Mouse (Mus musculus) forebrain, embryonic 12.5 days (tissue): ENCODE results near the gene Tnip2. TPM values are rescaled to one million over a fixed set of nuclear protein-coding genes. Genes with fewer than 3 reads are reported as not detected.

Experiments
- ATAC-seq: fragments of 200-750 bp; cut with Nextera tagmentation; 2 replicates; pipeline ENCODE4 v1.8.0; 2017; ENCODE audit warnings: moderate TSS enrichment; ENCODE audit not compliant: low FRiP score
- H3K27ac ChIP-seq: fragments of 300-500 bp; sonication (generic); 2 replicates; pipeline ENCODE4 v1.5.1; 2016; ENCODE audit warnings: mild to moderate bottlenecking
- H3K27me3 ChIP-seq: fragments of 300-500 bp; sonication (generic); 2 replicates; pipeline ENCODE4 v1.6.1; 2016; ENCODE audit warnings: mild to moderate bottlenecking
- H3K36me3 ChIP-seq: fragments of 300-500 bp; sonication (generic); replicated peaks from 2 replicates; pipeline ENCODE4 v1.6.1; 2016; ENCODE audit warnings: mild to moderate bottlenecking
- H3K4me1 ChIP-seq: fragments of 300-500 bp; sonication (generic); 2 replicates; pipeline ENCODE4 v1.6.1; 2016
- H3K4me2 ChIP-seq: fragments of 300-500 bp; sonication (generic); 2 replicates; pipeline ENCODE4 v1.6.1; 2016; ENCODE audit warnings: mild to moderate bottlenecking, moderate library complexity
- H3K4me3 ChIP-seq: fragments of 300-500 bp; sonication (generic); replicated peaks from 2 replicates; pipeline ENCODE4 v1.5.1; 2016; ENCODE audit warnings: mild to moderate bottlenecking
- H3K9ac ChIP-seq: fragments of 300-500 bp; sonication (generic); 2 replicates; pipeline ENCODE4 v1.6.1; 2016; ENCODE audit warnings: mild to moderate bottlenecking
- H3K9me3 ChIP-seq: fragments of 300-500 bp; sonication (generic); 2 replicates; pipeline ENCODE4 v1.6.1; 2016
- WGBS: fragments of 180-500 bp; shearing (Covaris S2); methylation state at CpG from one replicate; pipeline ENCODE4 v1.1.7; 2016; 5-methylcytosine and 5-hydroxymethylcytosine counted together
- polyA plus RNA-seq: library from polyadenylated mRNA; unstranded; fragments of >200 nt; fragmentation: Nextera tagmentation; extraction: Ambion mirVana; gene quantifications from 2 replicates; pipeline ENCODE4 v1.2.1, GENCODE M21; 2016

Gene Tnip2
- polyA plus RNA-seq, 1 experiment from 2014 or later = 9.2 TPM

DNA sequence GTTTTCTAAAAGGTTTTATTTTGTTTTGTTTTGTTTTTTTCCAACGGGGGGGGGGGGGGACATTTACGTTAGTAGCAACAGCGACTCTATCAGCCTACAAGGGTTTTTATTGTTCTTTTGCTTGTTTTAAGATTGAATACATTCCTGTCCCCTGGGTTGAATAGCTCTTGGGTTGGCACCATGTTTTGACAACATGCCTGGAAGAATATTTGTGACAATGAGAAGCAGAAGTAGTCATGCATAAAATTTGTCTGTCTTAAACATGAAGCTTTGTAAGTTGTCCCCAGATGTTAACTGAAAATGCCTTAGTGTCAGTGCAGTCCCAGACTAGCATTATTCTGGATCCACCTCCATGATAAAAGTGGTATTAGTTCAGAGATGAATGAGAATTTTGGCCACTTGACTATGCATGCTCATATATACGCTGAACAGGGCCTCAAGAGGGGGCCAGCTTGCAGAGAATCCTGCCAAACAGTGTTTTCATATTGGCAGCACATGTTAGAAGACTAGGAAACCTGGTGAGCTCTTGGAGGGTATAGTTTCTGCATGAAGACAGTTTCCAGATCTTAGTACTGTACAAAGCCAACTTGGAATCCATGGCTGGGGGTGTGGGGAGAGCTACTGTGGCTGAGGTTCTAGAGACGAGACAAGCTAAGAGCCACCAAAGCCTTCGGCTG, 24.9 kb downstream of the Tnip2 start:
- Histone ChIP-seq H3K4me3 (no peak overlapping the region), H3K36me3 (peaks cover 36% of the 10 kb centered on the region), H3K27me3 (no peaks in the 10 kb centered on the region), H3K4me1 (no peaks in the 10 kb centered on the region), H3K9me3 (no peaks in the 10 kb centered on the region), H3K27ac (no peak overlapping the region), H3K9ac (no peak overlapping the region), H3K4me2 (no peak overlapping the region)
- 82% methylated on average over 6 of the region's 6 CpGs for WGBS
- ATAC-seq = no peak

DNA sequence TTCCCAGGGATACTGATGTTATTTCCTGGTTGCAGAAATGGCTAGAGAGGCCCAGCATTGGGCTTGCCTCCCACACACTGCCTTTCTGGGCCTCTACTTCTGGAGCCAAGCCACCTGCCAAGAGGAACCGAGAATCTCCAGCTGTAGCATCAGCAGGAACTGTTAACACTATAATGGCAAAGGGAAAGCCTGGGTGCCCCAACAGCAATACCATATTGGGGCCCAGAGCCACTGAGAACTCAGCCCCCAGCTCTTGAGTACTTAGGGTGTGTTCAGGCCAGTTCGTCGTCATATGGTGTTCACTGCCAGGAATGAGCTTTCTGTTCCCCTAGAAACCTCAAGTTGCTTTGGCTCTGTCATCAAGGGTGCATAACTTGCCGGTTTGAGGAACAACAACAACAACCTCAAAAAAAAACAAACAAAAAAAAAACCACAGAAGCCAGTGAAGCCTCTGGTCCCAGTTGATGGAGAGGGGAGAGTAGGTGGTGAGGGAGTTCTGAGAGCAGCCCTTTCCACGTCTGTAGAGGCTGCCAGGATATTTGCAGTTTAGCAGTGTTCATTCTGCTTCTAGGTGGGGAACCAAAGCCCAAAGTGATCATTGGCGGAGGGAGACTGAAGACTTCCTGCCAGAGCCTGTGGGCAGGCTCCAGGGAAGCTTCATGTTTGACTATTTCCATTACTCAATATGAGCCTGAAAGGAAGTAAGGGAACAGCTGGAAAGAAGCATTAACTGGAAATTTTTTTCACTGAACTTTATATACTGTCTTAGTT, 26.3 kb downstream of the Tnip2 start:
- Histone ChIP-seq H3K4me3 (no peak overlapping the region), H3K4me2 (no peak overlapping the region), H3K9me3 (no peaks in the 10 kb centered on the region), H3K9ac (no peak overlapping the region), H3K4me1 (no peaks in the 10 kb centered on the region), H3K27me3 (no peaks in the 10 kb centered on the region), H3K27ac (no peak overlapping the region), H3K36me3 (peaks cover 45% of the 10 kb centered on the region)
- 85% methylated on average over 6 of the region's 6 CpGs for WGBS
- ATAC-seq = no peak

DNA sequence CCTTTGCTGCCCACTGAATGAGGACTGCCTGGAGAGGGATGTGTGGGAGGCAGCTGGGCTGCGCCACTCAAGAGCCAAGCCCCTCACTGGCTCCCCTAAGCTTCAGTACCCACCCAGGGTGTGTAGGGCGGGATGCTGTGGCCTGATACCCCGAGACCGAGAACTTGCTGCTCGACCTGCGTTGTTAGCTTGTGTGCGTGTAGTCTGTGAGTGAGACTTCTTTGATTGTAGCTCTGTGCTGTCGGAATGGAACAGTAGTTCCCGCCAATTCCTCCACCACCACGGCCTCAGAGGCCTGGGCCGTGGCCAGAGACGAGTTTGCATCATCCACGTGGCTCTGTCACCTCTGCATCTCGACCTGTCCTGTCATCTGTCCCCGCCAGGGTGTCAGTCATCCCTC, 28.1 kb downstream of the Tnip2 start:
- WGBS = 92% methylated on average over 15 of the region's 15 CpGs
- Histone ChIP-seq H3K27me3 (no peaks in the 10 kb centered on the region), H3K4me1 (no peaks in the 10 kb centered on the region), H3K9ac (no peak overlapping the region), H3K4me3 (no peak overlapping the region), H3K27ac (no peak overlapping the region), H3K4me2 (no peak overlapping the region), H3K36me3 (peaks cover 61% of the 10 kb centered on the region), H3K9me3 (no peaks in the 10 kb centered on the region)
- no peak for ATAC-seq

DNA sequence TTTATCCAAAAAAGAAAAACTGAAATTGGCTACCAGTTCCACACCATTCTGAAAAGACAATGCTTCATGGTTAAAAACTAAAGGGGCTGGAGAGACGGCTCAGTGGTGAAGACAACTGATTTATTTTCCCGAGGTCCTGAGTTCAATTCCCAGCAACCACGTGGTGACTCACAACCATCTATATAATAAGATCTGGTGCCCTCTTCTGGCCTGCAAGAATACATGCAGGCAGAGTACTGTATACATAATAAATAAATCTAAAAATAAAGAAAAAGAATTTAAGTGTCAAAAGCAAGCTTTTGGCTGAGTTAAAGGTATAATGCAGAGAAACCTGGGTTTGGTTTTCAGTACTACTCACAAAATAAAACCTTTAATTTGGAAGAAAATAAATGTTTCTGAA, 32.9 kb downstream of the Tnip2 start:
- H3K36me3 ChIP-seq = peaks cover 82% of the 10 kb centered on the region
- no peak overlapping the region for H3K9ac ChIP-seq
- ATAC-seq = no peak
- H3K27ac ChIP-seq = no peak overlapping the region
- H3K4me1 ChIP-seq = no peaks in the 10 kb centered on the region
- H3K27me3 ChIP-seq = no peaks in the 10 kb centered on the region
- 80% methylated on average over 3 of the region's 3 CpGs for WGBS
- H3K4me3 ChIP-seq = no peak overlapping the region
- H3K4me2 ChIP-seq = no peak overlapping the region
- no peaks in the 10 kb centered on the region for H3K9me3 ChIP-seq

DNA sequence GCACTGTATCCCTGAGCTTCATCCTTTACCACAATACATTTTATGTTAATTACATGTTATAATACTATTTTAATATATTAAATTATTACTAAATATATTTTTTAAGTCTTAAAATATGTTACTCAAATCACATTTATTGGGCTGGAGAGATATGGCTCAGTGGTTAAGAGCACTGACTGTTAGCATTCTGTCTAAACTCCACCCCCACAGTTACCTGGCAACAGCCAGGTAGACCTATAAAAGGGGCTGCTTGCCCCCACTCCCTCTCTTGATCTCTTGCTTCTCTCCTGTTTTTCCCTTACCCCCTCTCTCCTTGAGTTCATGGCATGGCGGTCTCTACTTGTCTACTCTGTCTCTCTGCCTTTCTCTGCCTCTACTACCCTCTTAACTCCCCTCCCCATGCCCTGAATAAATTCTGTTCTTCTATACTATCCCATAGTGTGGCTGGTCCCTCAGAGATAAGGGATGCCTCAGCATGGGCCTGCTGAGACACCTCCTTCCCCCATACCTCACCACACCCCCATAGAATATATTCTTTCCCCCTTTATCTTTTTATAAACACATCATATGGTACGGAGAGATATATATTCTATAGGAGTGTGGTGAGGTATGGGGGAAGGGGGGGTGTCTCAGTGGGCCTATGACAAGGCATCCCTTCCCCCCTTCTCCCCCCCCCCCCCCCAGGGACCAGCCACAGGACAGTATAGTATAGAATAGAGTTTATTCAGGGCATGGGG, 45.6 kb downstream of the Tnip2 start:
- no peaks in the 10 kb centered on the region for H3K27me3 ChIP-seq
- H3K4me1 ChIP-seq = no peaks in the 10 kb centered on the region
- no peaks in the 10 kb centered on the region for H3K9me3 ChIP-seq
- H3K27ac ChIP-seq = no peak overlapping the region
- no peak overlapping the region for H3K4me3 ChIP-seq
- H3K4me2 ChIP-seq = no peak overlapping the region
- peaks cover 60% of the 10 kb centered on the region for H3K36me3 ChIP-seq
- WGBS = 98% methylated on average over 2 of the region's 2 CpGs
- H3K9ac ChIP-seq = no peak overlapping the region
- no peak for ATAC-seq

DNA sequence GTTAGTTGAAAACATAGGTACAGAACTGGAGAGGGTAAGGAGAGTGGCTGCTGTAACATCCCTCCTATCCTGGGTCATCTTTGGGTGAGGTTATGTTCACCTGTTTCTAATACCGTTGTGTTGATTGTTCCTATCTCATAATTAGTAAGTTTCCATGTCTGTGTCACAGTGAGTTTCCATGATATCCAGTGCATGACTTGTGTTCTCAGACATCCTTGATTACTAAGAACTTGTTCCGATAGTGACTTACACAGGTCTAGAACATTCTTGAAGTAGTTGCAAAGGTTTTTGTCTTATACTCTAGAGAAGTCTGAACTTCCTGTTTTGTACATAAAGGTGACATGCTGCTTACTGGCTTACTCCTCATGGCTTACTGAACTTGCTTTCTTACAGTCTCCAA, 47.1 kb downstream of the Tnip2 start:
- Histone ChIP-seq H3K4me2 (no peak overlapping the region), H3K27me3 (no peaks in the 10 kb centered on the region), H3K4me1 (no peaks in the 10 kb centered on the region), H3K27ac (no peak overlapping the region), H3K9me3 (no peaks in the 10 kb centered on the region), H3K4me3 (no peak overlapping the region), H3K36me3 (peaks cover 74% of the 10 kb centered on the region), H3K9ac (no peak overlapping the region)
- no peak for ATAC-seq
- WGBS = 96% methylated on average over 2 of the region's 2 CpGs

DNA sequence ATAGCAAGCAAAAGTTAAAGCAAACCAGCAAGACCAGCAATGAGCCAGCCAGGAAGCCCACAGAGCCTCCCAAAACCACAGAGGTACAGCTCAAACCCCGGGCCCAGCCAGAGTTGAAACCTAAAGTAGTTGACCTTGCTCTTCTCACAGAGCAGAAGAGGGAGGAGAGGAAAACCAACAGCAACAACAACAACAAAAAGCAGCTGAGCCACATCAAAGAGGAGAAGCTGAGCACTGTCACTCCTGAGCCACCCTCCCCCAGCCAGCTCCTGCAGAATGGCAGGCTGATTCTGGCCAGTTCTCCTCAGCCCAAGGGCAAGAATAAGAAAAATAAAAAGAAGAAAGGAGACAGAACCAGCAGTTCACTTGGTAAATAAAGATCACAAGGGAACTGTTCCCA, 47.7 kb downstream of the Tnip2 start:
- Histone ChIP-seq H3K4me1 (no peaks in the 10 kb centered on the region), H3K27me3 (no peaks in the 10 kb centered on the region), H3K36me3 (peaks cover 79% of the 10 kb centered on the region), H3K4me2 (no peak overlapping the region), H3K27ac (no peak overlapping the region), H3K9me3 (no peaks in the 10 kb centered on the region), H3K4me3 (no peak overlapping the region), H3K9ac (no peak overlapping the region)
- WGBS = 86% methylated on average over 1 of the region's 1 CpGs
- no peak for ATAC-seq

DNA sequence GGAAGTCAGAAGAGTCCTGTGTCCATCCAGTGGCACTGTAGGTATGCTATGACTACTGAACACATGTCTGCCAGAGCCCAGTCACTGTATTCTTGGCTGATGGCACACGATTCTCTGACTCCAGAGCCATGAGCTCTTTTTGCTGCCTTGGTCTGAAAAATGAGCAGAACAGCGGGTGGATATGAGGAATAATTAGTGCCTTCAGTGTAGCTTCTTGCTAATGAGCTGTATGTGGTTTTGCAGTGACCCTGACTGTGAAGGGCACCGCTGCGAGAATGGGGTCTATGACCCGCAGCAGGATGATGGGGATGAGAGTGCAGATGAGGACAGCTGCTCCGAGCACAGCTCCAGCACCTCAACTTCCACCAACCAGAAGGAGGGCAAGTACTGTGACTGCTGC, 52.0 kb downstream of the Tnip2 start:
- H3K27ac ChIP-seq = no peak overlapping the region
- ATAC-seq = no peak
- no peak overlapping the region for H3K4me2 ChIP-seq
- no peak overlapping the region for H3K9ac ChIP-seq
- WGBS = 86% methylated on average over 6 of the region's 6 CpGs
- no peak overlapping the region for H3K4me3 ChIP-seq
- H3K9me3 ChIP-seq = no peaks in the 10 kb centered on the region
- H3K36me3 ChIP-seq = peaks cover 92% of the 10 kb centered on the region
- H3K4me1 ChIP-seq = no peaks in the 10 kb centered on the region
- H3K27me3 ChIP-seq = no peaks in the 10 kb centered on the region

DNA sequence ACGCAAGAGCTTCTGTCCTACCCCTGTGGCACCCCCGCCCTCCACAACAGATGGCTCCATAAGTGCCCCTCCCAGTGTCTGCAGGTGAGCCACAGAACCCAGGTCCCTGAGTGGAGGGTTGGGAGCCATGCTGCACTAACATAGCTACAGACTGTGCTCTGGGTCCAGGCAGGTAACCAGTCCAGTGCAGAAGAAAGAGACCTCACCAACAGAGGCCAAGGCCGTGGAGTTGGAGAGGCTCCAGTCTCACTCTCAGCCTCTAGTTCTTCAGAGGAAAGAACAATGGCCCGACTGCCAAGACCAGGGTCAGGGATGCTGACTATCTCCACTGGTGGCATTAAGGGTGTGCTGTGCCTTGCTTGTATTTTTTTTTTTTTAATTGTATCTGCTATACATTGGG, 52.5 kb downstream of the Tnip2 start:
- Histone ChIP-seq H3K9me3 (no peaks in the 10 kb centered on the region), H3K4me1 (no peaks in the 10 kb centered on the region), H3K27ac (no peak overlapping the region), H3K4me2 (no peak overlapping the region), H3K4me3 (no peak overlapping the region), H3K36me3 (peaks cover 87% of the 10 kb centered on the region), H3K9ac (no peak overlapping the region), H3K27me3 (no peaks in the 10 kb centered on the region)
- 93% methylated on average over 4 of the region's 4 CpGs for WGBS
- no peak for ATAC-seq

DNA sequence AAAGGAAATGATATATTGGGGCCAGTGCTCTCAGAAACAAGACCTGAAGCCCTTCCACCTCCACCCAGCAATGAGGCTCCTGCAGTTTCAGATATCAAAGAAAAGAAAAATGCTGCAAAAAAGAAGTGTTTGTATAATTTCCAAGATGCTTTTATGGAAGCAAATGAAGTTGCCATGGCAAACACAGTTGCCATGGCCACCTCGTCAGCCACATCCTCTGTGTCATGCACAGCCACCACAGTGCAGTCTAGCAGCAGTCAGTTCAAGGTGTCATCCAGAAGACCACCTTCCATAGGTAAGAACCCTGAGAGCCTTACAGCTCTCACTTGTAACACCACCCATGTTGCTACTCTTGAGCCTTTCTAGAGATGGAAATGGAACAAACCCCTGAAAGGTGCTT, 54.8 kb downstream of the Tnip2 start:
- 79% methylated on average over 1 of the region's 1 CpGs for WGBS
- no peak overlapping the region for H3K4me3 ChIP-seq
- no peaks in the 10 kb centered on the region for H3K9me3 ChIP-seq
- no peak overlapping the region for H3K9ac ChIP-seq
- H3K27ac ChIP-seq = no peak overlapping the region
- no peaks in the 10 kb centered on the region for H3K4me1 ChIP-seq
- ATAC-seq = no peak
- H3K36me3 ChIP-seq = peaks cover 76% of the 10 kb centered on the region
- H3K4me2 ChIP-seq = no peak overlapping the region
- no peaks in the 10 kb centered on the region for H3K27me3 ChIP-seq

DNA sequence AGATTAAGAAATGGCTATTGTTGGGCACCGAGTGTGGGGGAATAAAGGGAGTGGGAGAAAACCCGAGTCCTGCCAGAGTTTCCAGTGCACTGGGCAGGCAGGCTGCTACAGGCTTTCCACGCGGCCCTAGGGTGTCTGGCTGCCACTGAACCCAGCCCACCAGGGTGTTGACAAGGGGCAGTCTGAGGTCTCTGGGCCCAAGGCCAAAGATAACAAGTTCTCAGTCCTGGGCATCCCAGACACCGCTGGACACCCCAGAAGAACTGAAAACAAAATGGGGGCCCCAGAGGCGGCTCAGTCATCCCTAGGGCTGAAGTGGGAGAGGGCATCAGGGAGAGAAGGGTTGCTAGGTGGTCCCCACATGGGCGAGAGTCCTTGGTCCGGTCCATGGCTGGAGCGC, 67.6 kb downstream of the Tnip2 start:
- Histone ChIP-seq H3K4me3 (no peak overlapping the region), H3K9me3 (no peaks in the 10 kb centered on the region), H3K27me3 (no peaks in the 10 kb centered on the region), H3K4me2 (no peak overlapping the region), H3K9ac (no peak overlapping the region), H3K36me3 (peaks cover 66% of the 10 kb centered on the region), H3K27ac (no peak overlapping the region), H3K4me1 (no peaks in the 10 kb centered on the region)
- 93% methylated on average over 9 of the region's 9 CpGs for WGBS
- no peak for ATAC-seq
